Mouse (Mus musculus) intestine, embryonic 16.5 days (tissue): ENCODE results near the gene Pllp. TPM values are rescaled to one million over a fixed set of nuclear protein-coding genes. Genes with fewer than 3 reads are reported as not detected.

ENCODE experiments used
- ATAC-seq: fragments of 200-750 bp; cut with Nextera tagmentation; 2 replicates; pipeline ENCODE4 v1.8.0; 2017; ENCODE audit warnings: moderate TSS enrichment, moderate library complexity
- H3K27ac ChIP-seq: fragments of 300-500 bp; sonication (generic); 2 replicates; pipeline ENCODE4 v1.5.1; 2014; ENCODE audit warnings: mild to moderate bottlenecking, low read length
- H3K27me3 ChIP-seq: fragments of 300-500 bp; sonication (generic); replicated peaks from 2 replicates; pipeline ENCODE4 v1.6.1; 2014; ENCODE audit warnings: low read length, control low read depth, mixed read lengths; ENCODE audit not compliant: control insufficient read depth, insufficient read depth
- H3K36me3 ChIP-seq: fragments of 300-500 bp; sonication (generic); 2 replicates; pipeline ENCODE4 v1.6.1; 2014; ENCODE audit warnings: low read length, control low read depth; ENCODE audit not compliant: control insufficient read depth, insufficient read depth
- H3K4me1 ChIP-seq: fragments of 300-500 bp; sonication (generic); 2 replicates; pipeline ENCODE4 v1.6.1; 2014; ENCODE audit warnings: low read length, control low read depth, mixed read lengths; ENCODE audit not compliant: control insufficient read depth, insufficient read depth
- H3K4me2 ChIP-seq: fragments of 300-500 bp; sonication (generic); 2 replicates; pipeline ENCODE4 v1.6.1; 2014; ENCODE audit warnings: low read depth, low read length, control low read depth
- H3K4me3 ChIP-seq: fragments of 300-500 bp; sonication (generic); 2 replicates; pipeline ENCODE4 v1.5.1; 2014; ENCODE audit warnings: mild to moderate bottlenecking, low read length
- H3K9ac ChIP-seq: fragments of 300-500 bp; sonication (generic); 2 replicates; pipeline ENCODE4 v1.6.1; 2014; ENCODE audit warnings: low read depth, low read length
- H3K9me3 ChIP-seq: fragments of 300-500 bp; sonication (generic); 2 replicates; pipeline ENCODE4 v1.6.1; 2016; ENCODE audit warnings: low read length, control low read depth; ENCODE audit not compliant: control insufficient read depth
- WGBS: fragments of 180-500 bp; shearing (Covaris S2); extraction: QIAGEN DNeasy Blood & Tissue Kit; methylation state at CpG from one replicate; pipeline ENCODE4 v1.1.7; 2014; 5-methylcytosine and 5-hydroxymethylcytosine counted together
- polyA plus RNA-seq: library from polyadenylated mRNA; unstranded; fragments of >200 nt; fragmentation: Nextera tagmentation; extraction: Ambion mirVana; gene quantifications from 2 replicates; pipeline ENCODE4 v1.2.1, GENCODE M21; 2015

Pllp gene
- polyA plus RNA-seq, 1 experiment from 2014 or later, result 64.0 TPM

DNA sequence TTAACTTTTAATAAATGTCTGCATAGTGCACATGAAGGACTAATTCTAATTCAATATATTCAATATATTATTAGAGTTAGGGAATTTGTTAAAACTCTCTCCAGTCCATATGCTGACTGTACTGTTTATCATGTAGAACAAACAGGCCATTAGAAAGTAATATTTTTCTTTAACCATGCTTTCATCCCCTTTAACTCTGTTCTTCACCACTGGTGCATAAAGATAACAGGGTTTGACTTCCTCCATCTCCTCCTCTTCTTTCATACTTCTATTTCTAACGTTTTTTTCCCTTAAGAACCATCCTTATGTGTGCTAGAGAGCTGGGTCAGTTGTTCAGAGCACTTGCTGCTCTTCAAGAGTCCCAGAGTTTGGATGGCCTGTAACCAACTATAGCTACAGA is 50.9 kb downstream of the Pllp start:
- Histone ChIP-seq H3K9me3 (no peaks in the 10 kb centered on the region), H3K4me1 (no peaks in the 10 kb centered on the region), H3K36me3 (peaks cover 14% of the 10 kb centered on the region), H3K27me3 (no peaks in the 10 kb centered on the region), H3K4me2 (no peak overlapping the region), H3K27ac (no peak overlapping the region), H3K4me3 (no peak overlapping the region), H3K9ac (no peak overlapping the region)
- WGBS, result 49% methylated on average over 1 of the region's 1 CpGs
- no peak for ATAC-seq

DNA sequence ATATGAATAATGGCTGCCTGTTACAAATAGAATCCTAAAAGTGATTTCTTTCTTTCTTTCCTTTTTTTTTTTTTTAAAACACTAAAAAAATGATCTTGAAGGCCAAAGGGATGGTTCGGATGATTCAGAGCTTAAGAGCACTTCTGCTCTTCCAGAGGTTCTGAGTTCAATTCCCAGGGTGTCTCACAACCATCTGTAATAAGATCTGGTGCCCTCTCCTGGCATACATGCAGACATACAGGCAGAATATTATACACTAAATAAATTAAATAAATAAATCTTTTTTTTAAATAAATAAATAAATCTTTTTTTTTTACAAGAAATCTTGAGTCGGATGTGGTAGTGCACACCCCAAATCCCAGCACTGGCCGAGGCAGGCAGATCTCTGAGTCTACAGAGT is 54.1 kb downstream of the Pllp start:
- no peak overlapping the region for H3K4me2 ChIP-seq
- no peaks in the 10 kb centered on the region for H3K9me3 ChIP-seq
- no peaks in the 10 kb centered on the region for H3K4me1 ChIP-seq
- no peak overlapping the region for H3K4me3 ChIP-seq
- H3K36me3 ChIP-seq, result 0 out of 2 replicates have a peak, but pooled peaks cover 10% of the 10 kb centered on the region
- 90% methylated on average over 3 of the region's 3 CpGs for WGBS
- no peak for ATAC-seq
- no peak overlapping the region for H3K27ac ChIP-seq
- H3K9ac ChIP-seq, result no peak overlapping the region
- no peaks in the 10 kb centered on the region for H3K27me3 ChIP-seq

DNA sequence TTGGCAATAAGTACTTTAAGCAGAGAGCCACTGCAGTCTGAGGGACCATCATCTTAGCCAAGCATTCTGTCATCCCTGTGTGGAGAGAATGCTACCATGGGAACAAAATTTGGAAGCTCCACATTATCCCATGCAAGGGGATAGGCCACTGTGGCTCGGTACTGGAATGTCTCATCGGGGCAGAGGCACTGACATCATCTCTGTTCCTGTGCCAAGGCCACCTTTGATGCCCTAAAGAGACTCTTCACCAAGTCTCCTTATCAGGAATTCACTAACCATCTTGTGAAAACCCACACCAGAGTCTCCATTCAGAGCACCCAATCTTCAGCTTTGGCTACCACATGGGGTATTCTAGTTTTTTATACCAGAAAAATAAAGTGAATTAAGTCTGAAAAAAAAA is 54.9 kb downstream of the Pllp start:
- 85% methylated on average over 2 of the region's 2 CpGs for WGBS
- H3K4me1 ChIP-seq, result no peaks in the 10 kb centered on the region
- 0 out of 2 replicates have a peak, but pooled peaks cover 5% of the 10 kb centered on the region for H3K36me3 ChIP-seq
- no peak overlapping the region for H3K27ac ChIP-seq
- H3K4me3 ChIP-seq, result no peak overlapping the region
- no peaks in the 10 kb centered on the region for H3K9me3 ChIP-seq
- H3K9ac ChIP-seq, result no peak overlapping the region
- H3K27me3 ChIP-seq, result no peaks in the 10 kb centered on the region
- no peak overlapping the region for H3K4me2 ChIP-seq
- no peak for ATAC-seq

DNA sequence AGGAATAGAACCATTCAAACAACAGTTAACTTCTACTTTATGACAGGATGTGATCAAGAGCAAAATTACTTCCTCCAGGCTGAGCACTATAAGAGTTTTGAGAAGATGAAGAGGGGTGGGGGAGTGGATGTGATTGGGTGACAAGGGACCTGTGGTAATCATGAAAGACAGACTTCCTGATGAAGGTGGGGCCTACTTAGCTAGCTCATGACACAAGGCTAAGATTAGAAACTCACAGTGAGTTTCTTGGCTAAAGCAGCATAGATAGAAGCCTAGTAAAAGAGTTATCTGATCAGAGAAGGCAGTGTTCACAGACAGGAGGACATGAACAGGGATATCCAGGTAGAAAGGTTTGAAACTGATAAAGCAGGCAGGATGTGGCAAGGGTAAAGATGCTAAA is 61.9 kb downstream of the Pllp start:
- Histone ChIP-seq H3K4me1 (no peaks in the 10 kb centered on the region), H3K4me3 (no peak overlapping the region), H3K27me3 (no peaks in the 10 kb centered on the region), H3K27ac (no peak overlapping the region), H3K36me3 (peaks cover 3% of the 10 kb centered on the region; the same call in 1 of the 2 replicates), H3K9ac (no peak overlapping the region), H3K4me2 (no peak overlapping the region), H3K9me3 (no peaks in the 10 kb centered on the region)
- ATAC-seq, result peak; percentile 16; the same call in 1 of the 2 replicates

- WGBS, result 81% methylated on average over 2 of the region's 2 CpGs
- H3K9me3 ChIP-seq, result no peaks in the 10 kb centered on the region
- no peak overlapping the region for H3K4me3 ChIP-seq
- no peak overlapping the region for H3K4me2 ChIP-seq
- H3K4me1 ChIP-seq, result no peaks in the 10 kb centered on the region
- H3K27ac ChIP-seq, result no peak overlapping the region
- H3K27me3 ChIP-seq, result no peaks in the 10 kb centered on the region
- H3K9ac ChIP-seq, result no peak overlapping the region
- peaks cover 3% of the 10 kb centered on the region; the same call in 1 of the 2 replicates for H3K36me3 ChIP-seq
- no peak for ATAC-seq
Observed at GRCm38 (mm10) chr8:94633564-94634194, 62.4 kb downstream of the Pllp start.

Other genes with a start within 250 kb of the Pllp start
- 5.7 and 6.4 TPM in 2 replicates for gene Cpne2, start 163.3 kb downstream of the Pllp start, polyA plus RNA-seq
- 27.9 and 29.5 TPM in 2 replicates for gene Rspry1, start 94.3 kb downstream of the Pllp start, polyA plus RNA-seq
- gene Fam192a, start 94.3 kb downstream of the Pllp start, polyA plus RNA-seq, result 50.7 and 56.4 TPM in 2 replicates
- 104 and 106 TPM in 2 replicates for gene Arl2bp, start 29.7 kb downstream of the Pllp start, polyA plus RNA-seq
- 0.10 TPM in 1 of 2 replicates, not detected in the other for gene Ccl22, start 49.3 kb upstream of the Pllp start, polyA plus RNA-seq
- 34.7 and 47.2 TPM in 2 replicates for gene Cx3cl1, start 75.7 kb upstream of the Pllp start, polyA plus RNA-seq
- gene Ccl17, start 114.2 kb upstream of the Pllp start, polyA plus RNA-seq, result 0.29 and 1.3 TPM in 2 replicates
- 142 and 145 TPM in 2 replicates for gene Coq9, start 142.0 kb upstream of the Pllp start, polyA plus RNA-seq
- 79.1 and 90.1 TPM in 2 replicates for gene Ciapin1, start 142.1 kb upstream of the Pllp start, polyA plus RNA-seq
- 117 and 133 TPM in 2 replicates for gene Polr2c, start 161.2 kb upstream of the Pllp start, polyA plus RNA-seq
- gene Dok4, start 180.1 kb upstream of the Pllp start, polyA plus RNA-seq, result 49.6 and 51.5 TPM in 2 replicates
- 10.9 and 11.5 TPM in 2 replicates for gene Ccdc102a, start 221.8 kb upstream of the Pllp start, polyA plus RNA-seq
- gene Adgrg5, start 227.4 kb upstream of the Pllp start, polyA plus RNA-seq, result 1.6 and 2.8 TPM in 2 replicates